ENCODE assay signal across 9 mouse cellular contexts in the genomic region with DNA sequence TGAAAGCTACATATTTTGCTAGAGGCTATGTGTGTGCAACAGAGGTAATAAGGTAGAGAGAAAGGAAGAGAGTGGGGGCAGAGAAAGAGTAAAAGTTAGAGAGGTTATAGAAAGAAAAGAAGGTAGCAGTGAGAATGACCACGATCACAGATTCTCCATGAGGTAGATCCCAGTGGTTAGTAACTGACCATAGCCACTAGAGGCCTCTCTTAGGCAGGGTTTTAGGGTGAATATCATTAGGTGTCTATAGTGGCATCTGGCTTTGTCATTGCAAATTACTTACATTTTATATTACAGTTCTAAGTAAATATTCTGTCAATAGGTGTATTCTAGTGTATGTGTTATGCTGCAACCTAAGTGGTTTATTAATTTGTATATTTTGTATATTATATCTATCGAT.
A peak's percentile ranks its signal among the peaks of the same experiment; 100 is the strongest.
DNase-seq lines count a peak whose midpoint lies in the region; ATAC-seq and TF ChIP-seq lines count a peak whose summit lies in the region.
"Had no signal": no experiment of that assay in that cellular context is flagged by ENCODE, and none has a peak within 500 bp of the region (broad histone marks: within the 10 kb centered on the region; RNA-seq: fewer than 3 reads in every experiment).

No protein-coding gene starts in this region.

- intact Hi-C loops in left cerebral cortex, adult 2 months (cut with DNase I), result loop anchor here (10.0 kb wide), 3 partner anchors 235 to 1565 kb away; partner anchors contain the start of gene Tent5a
- intact Hi-C loops in left cerebral cortex, postnatal 36 days (cut with DNase I), result no loop called here

- H3K27ac ChIP-seq in left cerebral cortex, adult 2 months, result no peak overlapping the region
- no peak overlapping the region for H3K27ac ChIP-seq in forebrain, embryonic 13.5 days
- H3K27ac ChIP-seq in midbrain, embryonic 13.5 days, result no peak overlapping the region
- H3K27ac ChIP-seq: liver, embryonic 13.5 days had no signal

- peak; percentile 79 for ATAC-seq in forebrain, embryonic 13.5 days
- peak; percentile 78 for ATAC-seq in midbrain, embryonic 13.5 days

- H3K4me2 ChIP-seq in forebrain, embryonic 13.5 days, result no peak overlapping the region
- H3K4me2 ChIP-seq in midbrain, embryonic 13.5 days (replicated peaks), result no peak overlapping the region
- H3K4me2 ChIP-seq: liver, embryonic 13.5 days had no signal

- no peaks in the 10 kb centered on the region for H3K36me3 ChIP-seq in forebrain, embryonic 13.5 days (ENCODE audit: poor library complexity, severe bottlenecking)
- H3K36me3 ChIP-seq in midbrain, embryonic 13.5 days, result no peaks in the 10 kb centered on the region
- H3K36me3 ChIP-seq: liver, embryonic 13.5 days had no signal

- H3K4me1 ChIP-seq in forebrain, embryonic 13.5 days, result no peaks in the 10 kb centered on the region
- H3K4me1 ChIP-seq in midbrain, embryonic 13.5 days (replicated peaks), result no peaks in the 10 kb centered on the region
- H3K4me1 ChIP-seq: liver, embryonic 13.5 days had no signal

- DNase-seq in adrenal gland, postnatal 10 days, result peak; percentile 17
- DNase-seq in adrenal gland, adult 8-10 months, result no peak
- no peak for DNase-seq in left cerebral cortex, adult 2 months (ENCODE audit: extremely low spot score in 1 of 2, low spot score in 2 of 2)
- DNase-seq in left cerebral cortex, postnatal 36 days (ENCODE audit: low spot score in 2 of 2), result no peak
- DNase-seq in thymus, adult 18-20 months, result no peak
- DNase-seq in left cerebral cortex, adult 8-10 months (ENCODE audit: low spot score in 2 of 2), result no peak
- DNase-seq: liver, embryonic 13.5 days had no signal

- H3K27me3 ChIP-seq in forebrain, embryonic 13.5 days, result no peaks in the 10 kb centered on the region
- no peaks in the 10 kb centered on the region for H3K27me3 ChIP-seq in midbrain, embryonic 13.5 days
- H3K27me3 ChIP-seq: liver, embryonic 13.5 days had no signal

- H3K9me3 ChIP-seq in forebrain, embryonic 13.5 days (replicated peaks), result no peaks in the 10 kb centered on the region
- H3K9me3 ChIP-seq in midbrain, embryonic 13.5 days, result no peaks in the 10 kb centered on the region
- H3K9me3 ChIP-seq: liver, embryonic 13.5 days had no signal

- peak; percentile 69 for TF ChIP-seq CTCF in left cerebral cortex, adult 2 months (IDR thresholded peaks at IDR 0.05)

- H3K9ac ChIP-seq in forebrain, embryonic 13.5 days, result no peak overlapping the region
- H3K9ac ChIP-seq in midbrain, embryonic 13.5 days (replicated peaks), result no peak overlapping the region
- H3K9ac ChIP-seq: liver, embryonic 13.5 days had no signal

- 68% methylated on average over 2 of the region's 2 CpGs for WGBS in forebrain, embryonic 13.5 days
- WGBS in midbrain, embryonic 13.5 days, result 65% methylated on average over 2 of the region's 2 CpGs

- no peak overlapping the region for H3K4me3 ChIP-seq in left cerebral cortex, adult 2 months
- H3K4me3 ChIP-seq in forebrain, embryonic 13.5 days, result no peak overlapping the region
- H3K4me3 ChIP-seq in midbrain, embryonic 13.5 days (replicated peaks), result no peak overlapping the region
- H3K4me3 ChIP-seq: liver, embryonic 13.5 days had no signal
